Mouse (Mus musculus): ENCODE results near the gene Spa17. TPM values are rescaled to one million over a fixed set of nuclear protein-coding genes. Genes with fewer than 3 reads are reported as not detected.

Spa17 gene
- total and polyA plus RNA-seq, 3 experiments, result 0.46 to 2.6 TPM; not detected in 1

GRCm38 (mm10) chr9:37628581-37628980 is 15.1 kb upstream of the Spa17 start:
- no peak overlapping the region for H3K27ac ChIP-seq (ENCODE audit: control insufficient read depth, low read depth, low read length)
- TF ChIP-seq ETS1 (IDR thresholded peaks at IDR 0.05; ENCODE audit: low read depth, low read length) (no peak), SMC3 (IDR thresholded peaks at IDR 0.05; ENCODE audit: low read depth, low read length) (no peak), KAT2A (conservative IDR thresholded peaks at IDR 0.05; ENCODE audit: low read depth, low read length) (no peak), RCOR1 (IDR thresholded peaks at IDR 0.05; ENCODE audit: low read depth, low read length) (no peak), POLR2AphosphoS2 (IDR thresholded peaks at IDR 0.05; ENCODE audit: low read length) (no peak), GATA1 (IDR thresholded peaks at IDR 0.05; ENCODE audit: low read depth, low read length) (no peak), E2F4 (IDR thresholded peaks at IDR 0.05; ENCODE audit: borderline replicate concordance, low read depth, low read length) (no peak), BHLHE40 (IDR thresholded peaks at IDR 0.05; ENCODE audit: borderline replicate concordance, low read depth, low read length) (no peak)
- H3K36me3 ChIP-seq (ENCODE audit: control insufficient read depth in 1 of 2, insufficient read depth in 2 of 2, low read length in 2 of 2), result peaks cover 0 to 4% of the 10 kb centered on the region in 2 experiments; a peak in 2 of 4 replicates
- H3K9me3 ChIP-seq (replicated peaks; ENCODE audit: insufficient read depth, low read length), result no peaks in the 10 kb centered on the region
- no peaks in the 10 kb centered on the region; a peak in 1 of 4 replicates for H3K4me1 ChIP-seq (ENCODE audit: control insufficient read depth in 1 of 2, insufficient read depth in 2 of 2, low read length in 2 of 2)
- no peak overlapping the region for H3K4me3 ChIP-seq (ENCODE audit: control insufficient read depth in 1 of 2, insufficient read depth in 1 of 2, low read depth in 2 of 2, low read length in 2 of 2)
- no peak for DNase-seq (ENCODE audit: low read depth, low spot score)
- no peak overlapping the region for H3K9ac ChIP-seq (ENCODE audit: control insufficient read depth, low read depth, low read length, poor library complexity, severe bottlenecking)
- H3K27me3 ChIP-seq (ENCODE audit: control insufficient read depth in 1 of 2, insufficient read depth in 2 of 2, low read length in 2 of 2), result no peaks in the 10 kb centered on the region
- H3K79me2 ChIP-seq (ENCODE audit: control insufficient read depth, insufficient read depth, low read length, poor library complexity), result no peaks in the 10 kb centered on the region

GRCm38 (mm10) chr9:37627263-37627662 is 13.7 kb upstream of the Spa17 start:
- Histone ChIP-seq H3K9ac (ENCODE audit: control insufficient read depth, low read depth, low read length, poor library complexity, severe bottlenecking) (no peak overlapping the region), H3K4me1 (ENCODE audit: control insufficient read depth in 1 of 2, insufficient read depth in 2 of 2, low read length in 2 of 2) (no peaks in the 10 kb centered on the region; a peak in 1 of 4 replicates)
- no peak for TF ChIP-seq MAZ (IDR thresholded peaks at IDR 0.05; ENCODE audit: low read depth, low read length)
- no peak for TF ChIP-seq TAL1 (IDR thresholded peaks at IDR 0.05; ENCODE audit: low read length)
- TF ChIP-seq RCOR1 (IDR thresholded peaks at IDR 0.05; ENCODE audit: low read depth, low read length), result no peak
- TF ChIP-seq JUND (IDR thresholded peaks at IDR 0.05; ENCODE audit: low read depth, low read length), result no peak
- TF ChIP-seq USF2 (IDR thresholded peaks at IDR 0.05; ENCODE audit: borderline replicate concordance in 1 of 2, insufficient read depth in 1 of 2, low read depth in 1 of 2, low read length in 2 of 2), result no peak
- no peak for TF ChIP-seq CHD2 (IDR thresholded peaks at IDR 0.05; ENCODE audit: low read length)
- no peak for TF ChIP-seq SMC3 (IDR thresholded peaks at IDR 0.05; ENCODE audit: low read depth, low read length)
- no peak for TF ChIP-seq MYB (IDR thresholded peaks at IDR 0.05; ENCODE audit: low read depth, low read length)
- no peak for TF ChIP-seq POLR2AphosphoS5 (IDR thresholded peaks at IDR 0.05; ENCODE audit: borderline replicate concordance, low read depth, low read length)
- TF ChIP-seq ZC3H11A (IDR thresholded peaks at IDR 0.05; ENCODE audit: low read depth, low read length), result no peak

More at GRCm38 (mm10) chr9:37627263-37627662, 13.7 kb upstream of the Spa17 start:
- Histone ChIP-seq H3K27me3 (ENCODE audit: control insufficient read depth in 1 of 2, insufficient read depth in 2 of 2, low read length in 2 of 2) (no peaks in the 10 kb centered on the region), H3K79me2 (ENCODE audit: control insufficient read depth, insufficient read depth, low read length, poor library complexity) (no peaks in the 10 kb centered on the region), H3K36me3 (ENCODE audit: control insufficient read depth in 1 of 2, insufficient read depth in 2 of 2, low read length in 2 of 2) (peaks cover 0 to 4% of the 10 kb centered on the region in 2 experiments; a peak in 2 of 4 replicates), H3K4me3 (ENCODE audit: control insufficient read depth in 1 of 2, insufficient read depth in 1 of 2, low read depth in 2 of 2, low read length in 2 of 2) (no peak overlapping the region), H3K9me3 (replicated peaks; ENCODE audit: insufficient read depth, low read length) (no peaks in the 10 kb centered on the region), H3K27ac (ENCODE audit: control insufficient read depth, low read depth, low read length) (no peak overlapping the region)
- no peak for DNase-seq (ENCODE audit: low read depth, low spot score)
